ENCODE assay signal across 16 mouse cellular contexts in genomic region chr11:11776071-11776821, GRCm38 (mm10).
"Had no signal": no experiment of that assay in that cellular context is flagged by ENCODE, and none has a peak within 500 bp of the region (broad histone marks: within the 10 kb centered on the region; RNA-seq: fewer than 3 reads in every experiment).

No protein-coding gene starts in this region.

- H3K27ac ChIP-seq: kidney, postnatal 0 days; limb, embryonic 15.5 days; liver, embryonic 13.5 days; midbrain, embryonic 12.5 days; neural tube, embryonic 13.5 days; stomach, postnatal 0 days had no signal

- H3K9ac ChIP-seq: limb, embryonic 15.5 days; liver, embryonic 13.5 days; midbrain, embryonic 12.5 days; neural tube, embryonic 13.5 days had no signal

- H3K4me2 ChIP-seq: limb, embryonic 15.5 days; liver, embryonic 13.5 days; midbrain, embryonic 12.5 days; neural tube, embryonic 13.5 days had no signal

- H3K4me3 ChIP-seq: limb, embryonic 15.5 days; liver, embryonic 13.5 days; midbrain, embryonic 12.5 days; neural tube, embryonic 13.5 days had no signal

- H3K27me3 ChIP-seq: limb, embryonic 15.5 days; liver, embryonic 13.5 days; midbrain, embryonic 12.5 days; neural tube, embryonic 13.5 days had no signal

- H3K36me3 ChIP-seq: limb, embryonic 15.5 days; midbrain, embryonic 12.5 days; neural tube, embryonic 13.5 days had no signal

- H3K9me3 ChIP-seq: limb, embryonic 15.5 days; liver, embryonic 13.5 days; midbrain, embryonic 12.5 days; neural tube, embryonic 13.5 days had no signal

- ATAC-seq: lung, postnatal 0 days; midbrain, embryonic 16.5 days had no signal

- DNase-seq: kidney, adult 8-10 months; kidney, postnatal 36 days; layer of hippocampus, adult 9-11 months; layer of hippocampus, postnatal 36 days; liver, embryonic 13.5 days; lung, adult 2 months; lung, postnatal 36 days; retina, postnatal 1 day; right cerebral cortex, postnatal 4 days had no signal

- H3K4me1 ChIP-seq: limb, embryonic 15.5 days; liver, embryonic 13.5 days; midbrain, embryonic 12.5 days; neural tube, embryonic 13.5 days had no signal
